26 mouse cellular contexts compared by ENCODE assay signal in genomic region chr1:73425049-73425448, GRCm38 (mm10).
DNase-seq lines count a peak whose midpoint lies in the region; ATAC-seq lines count a peak whose summit lies in the region.
"Had no signal": no experiment of that assay in that cellular context is flagged by ENCODE, and none has a peak within 500 bp of the region (broad histone marks: within the 10 kb centered on the region; RNA-seq: fewer than 3 reads in every experiment).

No protein-coding gene starts in this region.

- ATAC-seq in kidney, embryonic 16.5 days (ENCODE audit: low FRiP score, low TSS enrichment) = peak; percentile 61; the same call in 1 of the 2 replicates
- ATAC-seq in limb, embryonic 11.5 days (ENCODE audit: insufficient number of reproducible peaks, low FRiP score, low TSS enrichment, low read depth) = no peak
- ATAC-seq: CD4-positive, CD25-positive, alpha-beta regulatory T cell, adult 4 months; forebrain, embryonic 16.5 days; inflammation-experienced regulatory T-cells, adult 6 months; liver, embryonic 12.5 days; liver, postnatal 0 days; lung, postnatal 0 days had no signal

- no peaks in the 10 kb centered on the region for H3K27me3 ChIP-seq in kidney, embryonic 16.5 days (ENCODE audit: insufficient read depth, low read length)
- no peaks in the 10 kb centered on the region for H3K27me3 ChIP-seq in limb, embryonic 11.5 days (ENCODE audit: control insufficient read depth, insufficient read depth, low read length)
- H3K27me3 ChIP-seq in limb, embryonic 10.5 days (ENCODE audit: low read depth, poor library complexity, severe bottlenecking) = no peaks in the 10 kb centered on the region
- H3K27me3 ChIP-seq: embryonic facial prominence, embryonic 13.5 days; hindbrain, embryonic 15.5 days; liver, embryonic 12.5 days had no signal

- H3K36me3 ChIP-seq in kidney, embryonic 16.5 days (ENCODE audit: insufficient read depth, low read length) = no peaks in the 10 kb centered on the region
- no peaks in the 10 kb centered on the region for H3K36me3 ChIP-seq in limb, embryonic 11.5 days (ENCODE audit: control insufficient read depth, insufficient read depth, low read length)
- no peaks in the 10 kb centered on the region for H3K36me3 ChIP-seq in limb, embryonic 10.5 days
- H3K36me3 ChIP-seq: embryonic facial prominence, embryonic 13.5 days; hindbrain, embryonic 10.5 days; hindbrain, embryonic 15.5 days; liver, embryonic 12.5 days had no signal

- no peak overlapping the region for H3K4me2 ChIP-seq in kidney, embryonic 16.5 days (replicated peaks; ENCODE audit: low read depth, low read length)
- H3K4me2 ChIP-seq in limb, embryonic 11.5 days (ENCODE audit: low read depth, severe bottlenecking) = no peak overlapping the region
- H3K4me2 ChIP-seq: embryonic facial prominence, embryonic 13.5 days; hindbrain, embryonic 15.5 days; liver, embryonic 12.5 days had no signal

- H3K4me3 ChIP-seq in kidney, embryonic 16.5 days (ENCODE audit: low read length) = no peak overlapping the region
- H3K4me3 ChIP-seq in limb, embryonic 11.5 days (ENCODE audit: low read depth, low read length) = no peak overlapping the region
- no peak overlapping the region for H3K4me3 ChIP-seq in limb, embryonic 10.5 days
- H3K4me3 ChIP-seq: embryonic facial prominence, embryonic 13.5 days; hindbrain, embryonic 10.5 days; hindbrain, embryonic 15.5 days; liver, embryonic 12.5 days had no signal

- peaks cover 7% of the 10 kb centered on the region; the same call in 1 of the 2 replicates for H3K4me1 ChIP-seq in kidney, embryonic 16.5 days (ENCODE audit: insufficient read depth, low read length)
- H3K4me1 ChIP-seq in limb, embryonic 11.5 days (ENCODE audit: control insufficient read depth, insufficient read depth, low read length) = 0 out of 2 replicates have a peak, but pooled peaks cover 2% of the 10 kb centered on the region
- H3K4me1 ChIP-seq in limb, embryonic 10.5 days = peaks cover 11% of the 10 kb centered on the region
- H3K4me1 ChIP-seq: hindbrain, embryonic 10.5 days; hindbrain, embryonic 15.5 days; liver, embryonic 12.5 days had no signal

- 19% methylated on average over 7 of the region's 7 CpGs for WGBS in kidney, embryonic 16.5 days
- 13% methylated on average over 7 of the region's 7 CpGs for WGBS in limb, embryonic 11.5 days
- WGBS in limb, embryonic 10.5 days = 25% methylated on average over 7 of the region's 7 CpGs

- DNase-seq in kidney, adult 9 months = no peak
- peak; percentile 41 for DNase-seq in limb, embryonic 11.5 days (ENCODE audit: low spot score)
- no peak for DNase-seq in limb, embryonic 10.5 days (ENCODE audit: low spot score)
- DNase-seq in embryo, embryonic 11 days = peak; percentile 41
- peak; percentile 54 for DNase-seq in mesoderm, embryonic 11.5 days (ENCODE audit: low read depth, low spot score)
- no peak for DNase-seq in spleen, postnatal 10 days (ENCODE audit: low spot score in 2 of 2)
- no peak for DNase-seq in Muller cell, postnatal 12 days (ENCODE audit: inconsistent ontology term)
- DNase-seq: adrenal gland, postnatal 25 days; cerebellum, adult 18-20 months; cerebellum, postnatal 14 days; gastrocnemius, postnatal 10 days; heart, postnatal 14 days; liver, postnatal 0 days; midbrain, embryonic 14.5 days; thymus, adult 18-20 months; thymus, postnatal 4 days had no signal

- H3K9ac ChIP-seq in kidney, embryonic 16.5 days (replicated peaks; ENCODE audit: low read length) = no peak overlapping the region
- H3K9ac ChIP-seq in limb, embryonic 11.5 days (ENCODE audit: low read length) = no peak overlapping the region
- H3K9ac ChIP-seq: embryonic facial prominence, embryonic 13.5 days; hindbrain, embryonic 15.5 days; liver, embryonic 12.5 days; liver, postnatal 0 days had no signal

- no peaks in the 10 kb centered on the region for H3K9me3 ChIP-seq in kidney, embryonic 16.5 days (ENCODE audit: low read length)
- no peaks in the 10 kb centered on the region for H3K9me3 ChIP-seq in limb, embryonic 11.5 days (ENCODE audit: control insufficient read depth, low read length)
- H3K9me3 ChIP-seq in limb, embryonic 10.5 days (replicated peaks) = no peaks in the 10 kb centered on the region
- H3K9me3 ChIP-seq: embryonic facial prominence, embryonic 13.5 days; hindbrain, embryonic 10.5 days; hindbrain, embryonic 15.5 days; liver, embryonic 12.5 days had no signal

- H3K27ac ChIP-seq in kidney, embryonic 16.5 days (ENCODE audit: low read length) = no peak overlapping the region; the same call in 1 of the 2 replicates
- no peak overlapping the region for H3K27ac ChIP-seq in limb, embryonic 11.5 days (replicated peaks; ENCODE audit: low read depth, low read length)
- H3K27ac ChIP-seq in limb, embryonic 10.5 days = no peak overlapping the region
- H3K27ac ChIP-seq: embryonic facial prominence, embryonic 13.5 days; hindbrain, embryonic 10.5 days; hindbrain, embryonic 15.5 days; liver, embryonic 12.5 days; macrophage had no signal

Comparison
In these comparisons a context has a peak if more than half of its experiments do, and no peak if none do; other contexts are left out.
1. DNase-seq: peak in limb, embryonic 11.5 days (single experiment), embryo, embryonic 11 days (single experiment) and mesoderm, embryonic 11.5 days (single experiment); none in kidney, adult 9 months (single experiment), limb, embryonic 10.5 days (single experiment), spleen, postnatal 10 days (0 of 2) and Muller cell, postnatal 12 days (single experiment).